Mouse (Mus musculus) MEL-GATA-1-ER (cell line): ENCODE measurements at regions not wholly inside any gene's neighbourhood (a gene's known extent, or its start where the extent isn't known, plus 50 kb on each side); places are given as distances from the start of the nearest gene placed in this dataset.
A peak's percentile ranks its signal among the peaks of the same experiment; 100 is the strongest.

ENCODE experiments used
- DNase-seq: peaks from one replicate; pipeline ENCODE4 v3.0.0-alpha.2; 2012; ENCODE audit warnings: low read depth; ENCODE audit errors: extremely low read depth

DNA sequence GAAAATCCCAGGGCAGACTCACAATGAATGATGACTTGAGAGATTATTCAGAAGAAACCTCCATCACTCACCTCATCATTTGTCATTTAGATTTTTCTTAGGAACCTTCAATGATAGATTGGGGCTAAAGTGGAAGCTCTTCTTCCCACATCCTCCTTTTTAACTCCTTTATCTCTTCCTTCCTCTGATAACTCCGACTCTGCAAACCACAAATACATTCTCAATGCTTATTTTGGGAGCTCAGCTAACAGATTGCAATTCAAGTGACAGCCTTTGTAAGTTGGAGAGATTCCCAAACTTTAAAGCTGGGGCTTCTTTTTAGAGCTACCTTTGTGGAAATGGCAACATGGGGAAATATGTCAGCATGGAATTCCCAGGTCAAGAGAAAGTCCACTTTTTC lies 135.7 kb downstream of the Lhfpl1 start:
- no peak for DNase-seq

DNA sequence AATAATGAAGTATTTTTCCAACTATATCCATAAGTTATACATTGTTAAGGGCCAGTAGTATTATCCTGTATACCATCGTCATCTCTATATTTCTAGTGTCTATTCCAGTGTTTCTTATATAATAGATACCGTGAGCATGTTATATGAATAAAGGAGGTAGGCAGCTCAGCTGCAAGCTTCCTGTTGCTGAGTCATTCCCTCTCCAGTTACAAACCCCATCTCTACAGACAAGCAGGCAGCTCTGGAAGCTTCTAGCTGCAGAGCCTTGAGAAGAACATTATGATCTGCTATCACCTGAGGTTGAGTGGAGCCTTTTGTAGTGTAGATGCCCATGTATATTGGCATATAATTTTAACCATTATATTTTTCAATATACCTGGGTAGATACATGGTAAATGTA lies 136.3 kb downstream of the Lhfpl1 start:
- no peak for DNase-seq

DNA sequence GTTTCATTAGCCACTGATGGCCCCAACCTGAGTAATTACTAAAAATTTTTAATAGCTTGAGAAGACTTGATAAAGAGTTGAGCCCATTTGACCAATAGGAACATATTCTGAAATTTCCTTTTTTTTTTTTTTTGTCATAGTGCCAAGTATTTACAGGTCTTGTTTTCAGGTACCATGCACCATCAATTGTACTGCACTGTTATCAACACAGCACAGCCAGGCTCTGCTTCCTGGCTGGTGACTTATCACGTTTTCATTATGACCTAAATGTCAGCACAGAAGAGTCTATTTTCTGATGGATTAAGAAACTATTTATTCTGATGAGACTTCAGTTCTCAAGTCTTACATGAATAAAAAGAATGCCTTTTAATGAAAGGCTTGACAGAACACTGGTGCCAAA lies 153.0 kb downstream of the Lhfpl1 start:
- peak; percentile 40 for DNase-seq
